In genomic region chr9:66268804-66269203, GRCm38 (mm10) we compare ENCODE assay signal across 22 mouse cellular contexts.
A peak's percentile ranks its signal among the peaks of the same experiment; 100 is the strongest.
DNase-seq lines count a peak whose midpoint lies in the region; ATAC-seq and TF ChIP-seq lines count a peak whose summit lies in the region.
"Had no signal": no experiment of that assay in that cellular context is flagged by ENCODE, and none has a peak within 500 bp of the region (broad histone marks: within the 10 kb centered on the region; RNA-seq: fewer than 3 reads in every experiment).

No protein-coding gene starts in this region.

- TF ChIP-seq EP300 in liver, postnatal 0 days (IDR thresholded peaks at IDR 0.05; ENCODE audit: low read depth) = no peak

- no peak overlapping the region for H3K4me2 ChIP-seq in liver, postnatal 0 days (ENCODE audit: low read depth, low read length)
- H3K4me2 ChIP-seq in liver, embryonic 11.5 days = no peak overlapping the region
- H3K4me2 ChIP-seq in hindbrain, embryonic 14.5 days (replicated peaks) = no peak overlapping the region
- H3K4me2 ChIP-seq: heart, embryonic 12.5 days; lung, embryonic 15.5 days; midbrain, embryonic 12.5 days had no signal

- H3K4me1 ChIP-seq in liver, postnatal 0 days (ENCODE audit: insufficient read depth) = no peaks in the 10 kb centered on the region
- H3K4me1 ChIP-seq in liver, embryonic 11.5 days (replicated peaks; ENCODE audit: control insufficient read depth, insufficient read depth, low read length) = no peaks in the 10 kb centered on the region
- peaks cover 18% of the 10 kb centered on the region for H3K4me1 ChIP-seq in embryonic facial prominence, embryonic 10.5 days
- no peaks in the 10 kb centered on the region for H3K4me1 ChIP-seq in hindbrain, embryonic 14.5 days (replicated peaks; ENCODE audit: control insufficient read depth, insufficient read depth, low read length)
- H3K4me1 ChIP-seq: lung, embryonic 15.5 days had no signal

- H3K27ac ChIP-seq in liver, postnatal 0 days (ENCODE audit: low read depth) = no peak overlapping the region
- no peak overlapping the region for H3K27ac ChIP-seq in liver, embryonic 11.5 days (ENCODE audit: low read depth, low read length)
- 0 out of 2 replicates have a peak overlapping the region, but pooled peaks have one; percentile 24 for H3K27ac ChIP-seq in embryonic facial prominence, embryonic 10.5 days (replicated peaks)
- no peak overlapping the region for H3K27ac ChIP-seq in hindbrain, embryonic 14.5 days
- H3K27ac ChIP-seq: hindbrain, embryonic 10.5 days; hindbrain, postnatal 0 days; lung, embryonic 15.5 days; macrophage; midbrain, embryonic 12.5 days had no signal

- H3K9me3 ChIP-seq in liver, postnatal 0 days (ENCODE audit: low read length) = no peaks in the 10 kb centered on the region
- no peaks in the 10 kb centered on the region for H3K9me3 ChIP-seq in liver, embryonic 11.5 days (ENCODE audit: control insufficient read depth, low read length)
- no peaks in the 10 kb centered on the region for H3K9me3 ChIP-seq in embryonic facial prominence, embryonic 10.5 days
- H3K9me3 ChIP-seq in hindbrain, embryonic 14.5 days (ENCODE audit: control insufficient read depth, low read length) = no peaks in the 10 kb centered on the region
- H3K9me3 ChIP-seq: heart, embryonic 12.5 days; hindbrain, embryonic 10.5 days; lung, embryonic 15.5 days; midbrain, embryonic 12.5 days had no signal

- H3K4me3 ChIP-seq in liver, postnatal 0 days (ENCODE audit: low read depth, low read length) = no peak overlapping the region
- no peak overlapping the region for H3K4me3 ChIP-seq in liver, embryonic 11.5 days (ENCODE audit: low read depth, low read length)
- no peak overlapping the region for H3K4me3 ChIP-seq in embryonic facial prominence, embryonic 10.5 days
- no peak overlapping the region for H3K4me3 ChIP-seq in hindbrain, embryonic 14.5 days (replicated peaks; ENCODE audit: low read length)
- H3K4me3 ChIP-seq: heart, embryonic 12.5 days; hindbrain, embryonic 10.5 days; lung, embryonic 15.5 days; midbrain, embryonic 12.5 days had no signal

- DNase-seq in gastrocnemius, postnatal 25 days = peak; percentile 58
- DNase-seq in gastrocnemius, postnatal 10 days = no peak
- no peak for DNase-seq in liver, postnatal 0 days
- DNase-seq in liver, embryonic 11.5 days (ENCODE audit: low spot score) = no peak
- DNase-seq in brain, adult 2 months (ENCODE audit: low read depth, low spot score) = peak; percentile 42
- no peak for DNase-seq in embryonic facial prominence, embryonic 10.5 days (ENCODE audit: low spot score)
- no peak for DNase-seq in right cerebral cortex, postnatal 10 days (ENCODE audit: low spot score in 2 of 2)
- no peak for DNase-seq in hindbrain, embryonic 14.5 days (ENCODE audit: low spot score)
- DNase-seq: adrenal gland, postnatal 10 days; cerebellum, adult 8-10 months; cerebellum, postnatal 36 days; forebrain, postnatal 0 days; heart, postnatal 10 days; kidney, adult 18-20 months; kidney, postnatal 4 days; spleen, adult 18-20 months had no signal

- peak; percentile 22; the same call in 1 of the 2 replicates for TF ChIP-seq CTCF in liver, postnatal 0 days (IDR thresholded peaks at IDR 0.05; ENCODE audit: low read depth)

- WGBS in liver, postnatal 0 days (ENCODE audit: insufficient replicate concordance) = 77% methylated on average over 4 of the region's 4 CpGs
- WGBS in liver, embryonic 11.5 days = 77% methylated on average over 4 of the region's 4 CpGs
- WGBS in embryonic facial prominence, embryonic 10.5 days = 81% methylated on average over 4 of the region's 4 CpGs
- WGBS in hindbrain, embryonic 14.5 days = 85% methylated on average over 4 of the region's 4 CpGs

- no peak for ATAC-seq in liver, postnatal 0 days
- ATAC-seq in liver, embryonic 11.5 days (replicated peaks; ENCODE audit: low FRiP score) = no peak
- no peak for ATAC-seq in hindbrain, embryonic 14.5 days (ENCODE audit: low FRiP score)
- ATAC-seq: forebrain, postnatal 0 days; hindbrain, postnatal 0 days had no signal

- peaks cover 11% of the 10 kb centered on the region for H3K36me3 ChIP-seq in liver, postnatal 0 days (replicated peaks; ENCODE audit: insufficient read depth, low read length)
- no peaks in the 10 kb centered on the region for H3K36me3 ChIP-seq in liver, embryonic 11.5 days (ENCODE audit: control insufficient read depth, insufficient read depth, low read length)
- no peaks in the 10 kb centered on the region for H3K36me3 ChIP-seq in embryonic facial prominence, embryonic 10.5 days (replicated peaks)
- no peaks in the 10 kb centered on the region for H3K36me3 ChIP-seq in hindbrain, embryonic 14.5 days (replicated peaks; ENCODE audit: control insufficient read depth, insufficient read depth)
- H3K36me3 ChIP-seq: heart, embryonic 12.5 days; hindbrain, embryonic 10.5 days; lung, embryonic 15.5 days; midbrain, embryonic 12.5 days had no signal

- no peak overlapping the region for H3K9ac ChIP-seq in liver, postnatal 0 days (replicated peaks)
- no peak overlapping the region for H3K9ac ChIP-seq in liver, embryonic 11.5 days (ENCODE audit: low read depth, low read length)
- H3K9ac ChIP-seq in hindbrain, embryonic 14.5 days = no peak overlapping the region
- H3K9ac ChIP-seq: forebrain, postnatal 0 days; heart, embryonic 12.5 days; lung, embryonic 15.5 days; midbrain, embryonic 12.5 days had no signal

- no peaks in the 10 kb centered on the region for H3K27me3 ChIP-seq in liver, postnatal 0 days (ENCODE audit: insufficient read depth, low read length)
- H3K27me3 ChIP-seq in liver, embryonic 11.5 days (replicated peaks; ENCODE audit: control insufficient read depth, insufficient read depth, low read length) = no peaks in the 10 kb centered on the region; the same call in 1 of the 2 replicates
- H3K27me3 ChIP-seq in embryonic facial prominence, embryonic 10.5 days (replicated peaks; ENCODE audit: low read depth, poor library complexity, severe bottlenecking) = no peaks in the 10 kb centered on the region; the same call in 1 of the 2 replicates
- H3K27me3 ChIP-seq in hindbrain, embryonic 14.5 days (ENCODE audit: control insufficient read depth, insufficient read depth, low read length) = no peaks in the 10 kb centered on the region
- H3K27me3 ChIP-seq: lung, embryonic 15.5 days had no signal

Comparison
In these comparisons a context has a peak if more than half of its experiments do, and no peak if none do; other contexts are left out.
1. DNase-seq: peak in gastrocnemius, postnatal 25 days (single experiment) and brain, adult 2 months (single experiment); none in gastrocnemius, postnatal 10 days (single experiment), liver, postnatal 0 days (single experiment), liver, embryonic 11.5 days (single experiment), embryonic facial prominence, embryonic 10.5 days (single experiment), right cerebral cortex, postnatal 10 days (0 of 2) and hindbrain, embryonic 14.5 days (single experiment).